Mouse (Mus musculus): ENCODE measurements around the gene Inpp5f. TPM values are rescaled to one million over a fixed set of nuclear protein-coding genes. Genes with fewer than 3 reads are reported as not detected.

The Inpp5f gene
- polyA plus RNA-seq, 1 experiment from 2014 or later: 16.7 TPM

DNA sequence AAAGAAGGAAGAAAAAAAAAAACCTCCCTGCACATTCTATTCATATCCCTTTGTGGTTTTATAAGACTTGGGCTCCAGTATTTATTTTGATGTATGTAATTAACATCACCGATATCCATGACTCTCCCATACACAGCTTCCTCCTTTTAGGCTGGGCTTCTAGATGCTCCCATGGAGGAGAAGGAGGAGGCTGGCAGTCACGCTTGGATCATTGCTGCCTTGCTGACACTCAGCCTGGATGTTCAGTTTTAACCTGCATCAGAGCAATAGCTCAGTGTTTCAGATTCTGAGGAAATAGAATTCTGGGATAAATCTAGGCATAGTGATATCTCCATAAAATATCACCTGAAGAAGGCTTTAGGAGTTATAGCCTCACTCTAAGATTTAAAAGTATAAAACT lies 14.3 kb downstream of the Inpp5f start:
- Histone ChIP-seq H3K27ac (ENCODE audit: low read depth, low read length) (no peak overlapping the region), H3K36me3 (ENCODE audit: control insufficient read depth, insufficient read depth, low read length) (no peaks in the 10 kb centered on the region), H3K4me2 (no peak overlapping the region), H3K9ac (ENCODE audit: low read depth, low read length) (no peak overlapping the region), H3K27me3 (ENCODE audit: control insufficient read depth, insufficient read depth, low read length) (no peaks in the 10 kb centered on the region), H3K9me3 (replicated peaks; ENCODE audit: control insufficient read depth, low read length) (no peaks in the 10 kb centered on the region), H3K4me1 (ENCODE audit: control insufficient read depth, insufficient read depth, low read length) (no peaks in the 10 kb centered on the region; the same call in 1 of the 2 replicates), H3K4me3 (ENCODE audit: low read depth, low read length) (no peak overlapping the region)
- WGBS (ENCODE audit: insufficient replicate concordance): 93% methylated on average over 2 of the region's 2 CpGs
- no peak for ATAC-seq (replicated peaks; ENCODE audit: insufficient number of reproducible peaks, low FRiP score, low TSS enrichment)

GRCm38 (mm10) chr7:128626601-128627000 lies 15.5 kb downstream of the Inpp5f start:
- Histone ChIP-seq H3K4me2 (no peak overlapping the region), H3K4me3 (ENCODE audit: low read depth, low read length) (no peak overlapping the region), H3K4me1 (ENCODE audit: control insufficient read depth, insufficient read depth, low read length) (no peaks in the 10 kb centered on the region; the same call in 1 of the 2 replicates), H3K27me3 (ENCODE audit: control insufficient read depth, insufficient read depth, low read length) (no peaks in the 10 kb centered on the region), H3K9ac (ENCODE audit: low read depth, low read length) (no peak overlapping the region), H3K27ac (ENCODE audit: low read depth, low read length) (no peak overlapping the region), H3K9me3 (replicated peaks; ENCODE audit: control insufficient read depth, low read length) (no peaks in the 10 kb centered on the region), H3K36me3 (ENCODE audit: control insufficient read depth, insufficient read depth, low read length) (no peaks in the 10 kb centered on the region)
- ATAC-seq (replicated peaks; ENCODE audit: insufficient number of reproducible peaks, low FRiP score, low TSS enrichment): no peak
- 73% methylated on average over 4 of the region's 5 CpGs for WGBS (ENCODE audit: insufficient replicate concordance)

DNA sequence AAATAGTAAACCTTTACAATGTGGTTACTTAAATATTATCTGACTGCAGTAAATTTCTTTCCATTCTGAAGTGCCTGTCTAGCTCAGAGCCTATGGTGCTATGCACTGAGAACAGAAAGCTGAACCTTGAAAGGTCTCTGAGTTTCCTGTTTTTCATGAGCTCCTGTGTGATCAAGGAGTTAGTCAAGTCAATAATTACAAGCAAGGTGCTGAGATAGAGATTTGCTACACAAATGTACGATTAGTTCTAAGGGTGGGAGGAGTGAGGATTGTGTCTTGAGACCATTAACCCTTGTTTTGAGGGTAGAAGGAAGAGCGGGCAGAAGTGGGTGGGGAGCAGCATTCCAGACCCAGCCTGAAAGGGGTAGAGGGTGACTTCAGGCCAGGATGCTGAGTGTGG lies 16.1 kb downstream of the Inpp5f start:
- Histone ChIP-seq H3K27me3 (ENCODE audit: control insufficient read depth, insufficient read depth, low read length) (no peaks in the 10 kb centered on the region), H3K4me1 (ENCODE audit: control insufficient read depth, insufficient read depth, low read length) (no peaks in the 10 kb centered on the region; the same call in 1 of the 2 replicates), H3K4me2 (no peak overlapping the region), H3K27ac (ENCODE audit: low read depth, low read length) (no peak overlapping the region), H3K9ac (ENCODE audit: low read depth, low read length) (no peak overlapping the region), H3K4me3 (ENCODE audit: low read depth, low read length) (no peak overlapping the region), H3K9me3 (replicated peaks; ENCODE audit: control insufficient read depth, low read length) (no peaks in the 10 kb centered on the region), H3K36me3 (ENCODE audit: control insufficient read depth, insufficient read depth, low read length) (no peaks in the 10 kb centered on the region)
- WGBS (ENCODE audit: insufficient replicate concordance): 69% methylated on average over 2 of the region's 2 CpGs
- ATAC-seq (replicated peaks; ENCODE audit: insufficient number of reproducible peaks, low FRiP score, low TSS enrichment): no peak

DNA sequence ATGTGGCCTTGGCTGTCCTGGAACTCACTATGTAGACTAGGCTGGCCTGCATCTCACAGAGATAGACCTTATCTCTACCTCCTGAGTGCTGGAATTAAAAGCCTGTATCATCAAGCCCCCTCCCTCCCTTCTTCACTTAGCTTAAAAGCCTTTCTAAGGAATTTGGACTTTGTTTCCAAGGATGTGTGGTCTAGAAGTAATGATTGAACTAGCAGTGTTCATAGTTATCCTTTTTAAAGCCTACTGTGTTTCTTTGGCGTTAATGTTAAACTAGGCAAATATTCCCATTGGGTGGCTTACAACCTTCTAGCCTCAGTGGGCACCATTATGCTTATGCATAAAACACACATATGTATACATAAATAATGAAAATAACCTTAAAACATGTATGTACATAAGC lies 16.6 kb downstream of the Inpp5f start:
- ATAC-seq (replicated peaks; ENCODE audit: insufficient number of reproducible peaks, low FRiP score, low TSS enrichment): no peak
- Histone ChIP-seq H3K9ac (ENCODE audit: low read depth, low read length) (no peak overlapping the region), H3K27ac (ENCODE audit: low read depth, low read length) (no peak overlapping the region), H3K4me2 (no peak overlapping the region), H3K36me3 (ENCODE audit: control insufficient read depth, insufficient read depth, low read length) (no peaks in the 10 kb centered on the region), H3K4me3 (ENCODE audit: low read depth, low read length) (no peak overlapping the region), H3K27me3 (ENCODE audit: control insufficient read depth, insufficient read depth, low read length) (no peaks in the 10 kb centered on the region), H3K9me3 (replicated peaks; ENCODE audit: control insufficient read depth, low read length) (no peaks in the 10 kb centered on the region), H3K4me1 (ENCODE audit: control insufficient read depth, insufficient read depth, low read length) (no peaks in the 10 kb centered on the region)
- WGBS (ENCODE audit: insufficient replicate concordance): 89% methylated on average over 1 of the region's 1 CpGs

DNA sequence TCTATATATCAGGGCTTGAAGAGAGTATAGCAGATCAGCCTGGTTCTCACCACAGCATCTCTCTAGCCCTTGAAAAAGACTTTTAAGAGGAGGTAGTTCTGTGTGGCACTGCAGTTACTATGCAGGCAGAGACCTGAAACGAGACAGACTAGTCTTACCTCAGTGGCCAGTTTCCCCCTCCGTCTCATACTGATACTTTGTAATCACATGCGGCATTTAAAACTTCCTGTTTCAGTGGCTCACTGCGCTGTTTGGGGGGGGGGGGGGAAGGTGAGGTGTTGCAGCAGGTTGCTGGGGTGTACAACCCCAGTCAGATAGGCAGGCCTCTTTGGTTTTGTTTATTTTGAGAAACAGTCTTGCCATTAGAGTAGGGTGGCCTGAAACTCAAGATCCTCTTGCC lies 22.0 kb downstream of the Inpp5f start:
- no peak overlapping the region for H3K4me2 ChIP-seq
- no peak overlapping the region for H3K27ac ChIP-seq (ENCODE audit: low read depth, low read length)
- no peaks in the 10 kb centered on the region for H3K4me1 ChIP-seq (ENCODE audit: control insufficient read depth, insufficient read depth, low read length)
- no peak for ATAC-seq (replicated peaks; ENCODE audit: insufficient number of reproducible peaks, low FRiP score, low TSS enrichment)
- H3K9ac ChIP-seq (ENCODE audit: low read depth, low read length): no peak overlapping the region
- WGBS (ENCODE audit: insufficient replicate concordance): 60% methylated on average over 4 of the region's 4 CpGs
- H3K36me3 ChIP-seq (ENCODE audit: control insufficient read depth, insufficient read depth, low read length): peaks cover 4% of the 10 kb centered on the region; the same call in 1 of the 2 replicates
- no peak overlapping the region for H3K4me3 ChIP-seq (ENCODE audit: low read depth, low read length)
- H3K27me3 ChIP-seq (ENCODE audit: control insufficient read depth, insufficient read depth, low read length): no peaks in the 10 kb centered on the region
- no peaks in the 10 kb centered on the region for H3K9me3 ChIP-seq (replicated peaks; ENCODE audit: control insufficient read depth, low read length)

- H3K36me3 ChIP-seq (ENCODE audit: control insufficient read depth, insufficient read depth, low read length): peaks cover 4% of the 10 kb centered on the region; the same call in 1 of the 2 replicates
- H3K4me1 ChIP-seq (ENCODE audit: control insufficient read depth, insufficient read depth, low read length): no peaks in the 10 kb centered on the region
- H3K4me2 ChIP-seq: no peak overlapping the region
- no peaks in the 10 kb centered on the region for H3K27me3 ChIP-seq (ENCODE audit: control insufficient read depth, insufficient read depth, low read length)
- H3K9me3 ChIP-seq (replicated peaks; ENCODE audit: control insufficient read depth, low read length): no peaks in the 10 kb centered on the region
- WGBS (ENCODE audit: insufficient replicate concordance): 79% methylated on average over 5 of the region's 5 CpGs
- no peak overlapping the region for H3K9ac ChIP-seq (ENCODE audit: low read depth, low read length)
- H3K4me3 ChIP-seq (ENCODE audit: low read depth, low read length): no peak overlapping the region
- H3K27ac ChIP-seq (ENCODE audit: low read depth, low read length): no peak overlapping the region
- no peak for ATAC-seq (replicated peaks; ENCODE audit: insufficient number of reproducible peaks, low FRiP score, low TSS enrichment)
Observed at GRCm38 (mm10) chr7:128639925-128640485, 28.9 kb downstream of the Inpp5f start.

DNA sequence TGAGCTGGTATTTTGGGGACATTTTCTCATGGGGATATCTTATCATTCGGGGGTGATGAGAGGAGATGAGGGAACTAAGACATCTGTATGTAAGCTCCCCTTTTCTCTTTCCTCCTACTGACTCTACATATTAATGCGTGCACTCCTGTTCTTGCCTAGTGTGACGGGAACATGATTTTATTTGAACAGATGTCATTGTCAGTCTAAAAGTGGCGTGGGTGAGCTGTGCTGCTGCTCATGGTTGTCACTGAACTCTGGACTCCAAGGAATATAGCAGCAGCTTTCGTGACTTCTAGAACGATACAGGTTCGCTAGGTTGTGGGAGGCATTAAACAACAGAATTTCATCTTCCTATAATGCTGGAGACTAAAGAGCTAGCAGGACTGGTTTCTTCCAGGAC lies 30.4 kb downstream of the Inpp5f start:
- Histone ChIP-seq H3K27me3 (ENCODE audit: control insufficient read depth, insufficient read depth, low read length) (no peaks in the 10 kb centered on the region), H3K9me3 (replicated peaks; ENCODE audit: control insufficient read depth, low read length) (no peaks in the 10 kb centered on the region), H3K9ac (ENCODE audit: low read depth, low read length) (no peak overlapping the region), H3K4me3 (ENCODE audit: low read depth, low read length) (no peak overlapping the region), H3K36me3 (ENCODE audit: control insufficient read depth, insufficient read depth, low read length) (peaks cover 4% of the 10 kb centered on the region; the same call in 1 of the 2 replicates), H3K4me2 (no peak overlapping the region), H3K4me1 (ENCODE audit: control insufficient read depth, insufficient read depth, low read length) (no peaks in the 10 kb centered on the region), H3K27ac (ENCODE audit: low read depth, low read length) (no peak overlapping the region)
- no peak for ATAC-seq (replicated peaks; ENCODE audit: insufficient number of reproducible peaks, low FRiP score, low TSS enrichment)
- WGBS (ENCODE audit: insufficient replicate concordance): 81% methylated on average over 7 of the region's 7 CpGs

DNA sequence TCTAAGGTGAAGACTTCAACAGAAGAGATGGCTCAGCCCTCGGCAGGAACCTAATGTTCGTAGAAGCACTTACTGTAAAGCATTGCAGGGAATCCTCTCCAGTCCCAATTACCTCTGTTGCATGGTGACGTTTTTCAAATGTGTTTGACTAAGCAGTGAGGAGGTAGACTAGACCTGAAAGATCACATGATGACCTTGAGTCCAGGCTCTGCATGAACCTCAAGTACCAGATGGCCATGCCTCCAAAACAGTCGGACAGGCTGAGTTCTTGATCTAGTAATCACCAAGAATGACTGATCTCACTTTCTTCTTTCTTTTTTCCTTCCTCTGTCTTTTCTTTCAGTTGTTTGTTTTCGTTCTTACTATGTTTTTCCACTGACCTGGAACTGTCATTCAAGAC lies 31.3 kb downstream of the Inpp5f start:
- Histone ChIP-seq H3K36me3 (ENCODE audit: control insufficient read depth, insufficient read depth, low read length) (no peaks in the 10 kb centered on the region), H3K4me2 (no peak overlapping the region), H3K4me3 (ENCODE audit: low read depth, low read length) (no peak overlapping the region), H3K27ac (ENCODE audit: low read depth, low read length) (no peak overlapping the region), H3K9me3 (replicated peaks; ENCODE audit: control insufficient read depth, low read length) (no peaks in the 10 kb centered on the region), H3K27me3 (ENCODE audit: control insufficient read depth, insufficient read depth, low read length) (no peaks in the 10 kb centered on the region), H3K9ac (ENCODE audit: low read depth, low read length) (no peak overlapping the region), H3K4me1 (ENCODE audit: control insufficient read depth, insufficient read depth, low read length) (no peaks in the 10 kb centered on the region)
- 66% methylated on average over 5 of the region's 5 CpGs for WGBS (ENCODE audit: insufficient replicate concordance)
- ATAC-seq (replicated peaks; ENCODE audit: insufficient number of reproducible peaks, low FRiP score, low TSS enrichment): no peak

- 77% methylated on average over 1 of the region's 1 CpGs for WGBS (ENCODE audit: insufficient replicate concordance)
- Histone ChIP-seq H3K27ac (ENCODE audit: low read depth, low read length) (no peak overlapping the region), H3K4me2 (no peak overlapping the region), H3K4me3 (ENCODE audit: low read depth, low read length) (no peak overlapping the region), H3K9me3 (replicated peaks; ENCODE audit: control insufficient read depth, low read length) (no peaks in the 10 kb centered on the region), H3K4me1 (ENCODE audit: control insufficient read depth, insufficient read depth, low read length) (no peaks in the 10 kb centered on the region), H3K27me3 (ENCODE audit: control insufficient read depth, insufficient read depth, low read length) (no peaks in the 10 kb centered on the region), H3K36me3 (ENCODE audit: control insufficient read depth, insufficient read depth, low read length) (no peaks in the 10 kb centered on the region), H3K9ac (ENCODE audit: low read depth, low read length) (no peak overlapping the region)
- no peak for ATAC-seq (replicated peaks; ENCODE audit: insufficient number of reproducible peaks, low FRiP score, low TSS enrichment)
Observed at GRCm38 (mm10) chr7:128656970-128657369, 45.8 kb downstream of the Inpp5f start.

Measured in heart, embryonic 11.5 days (tissue).